Mouse (Mus musculus): ENCODE measurements around the gene 1700028K03Rik. TPM values are rescaled to one million over a fixed set of nuclear protein-coding genes. Genes with fewer than 3 reads are reported as not detected.
A peak's percentile ranks its signal among the peaks of the same experiment; 100 is the strongest.

1700028K03Rik gene
- polyA plus RNA-seq, 3 experiments from 2014 or later: 0.20 to 0.34 (median 0.32) TPM

DNA sequence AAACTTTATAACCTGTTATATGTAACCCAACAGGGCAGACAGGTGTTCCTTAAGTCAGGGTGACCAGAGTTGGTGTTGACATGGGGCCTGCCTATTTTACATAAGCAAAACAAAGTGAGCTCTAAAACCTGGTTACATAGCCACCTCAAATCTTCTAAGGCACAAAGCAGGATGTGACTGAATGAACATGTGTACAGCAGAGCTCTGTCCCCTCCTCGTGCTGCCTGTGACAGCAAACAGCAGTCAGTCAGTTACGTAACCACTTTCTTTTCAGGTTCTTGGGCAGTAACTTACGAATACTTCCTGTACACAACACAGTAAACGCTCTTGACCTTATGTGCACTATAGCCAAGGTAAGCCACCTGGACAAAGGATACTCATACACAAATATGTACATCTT, 11.4 kb downstream of the 1700028K03Rik start:
- peak; percentile 92 for ATAC-seq

DNA sequence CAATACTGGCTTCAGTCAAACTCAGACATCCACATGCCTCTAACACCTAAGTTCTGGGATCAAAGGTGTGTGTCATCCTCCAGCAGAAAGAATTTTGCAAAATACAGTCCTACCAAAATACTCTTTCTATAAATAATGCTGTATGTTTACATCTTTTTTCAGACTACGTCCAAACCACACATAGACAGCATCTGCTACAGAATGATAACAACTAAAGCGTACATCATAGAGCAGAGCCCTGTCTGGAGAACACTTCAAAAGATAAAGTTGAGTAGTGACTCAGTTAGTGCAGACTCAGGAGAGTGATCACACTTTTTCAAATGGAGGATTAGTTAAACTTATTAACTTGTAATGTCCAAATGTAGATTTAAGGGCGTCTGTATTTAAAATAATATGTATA, 13.4 kb downstream of the 1700028K03Rik start:
- ATAC-seq: no peak

DNA sequence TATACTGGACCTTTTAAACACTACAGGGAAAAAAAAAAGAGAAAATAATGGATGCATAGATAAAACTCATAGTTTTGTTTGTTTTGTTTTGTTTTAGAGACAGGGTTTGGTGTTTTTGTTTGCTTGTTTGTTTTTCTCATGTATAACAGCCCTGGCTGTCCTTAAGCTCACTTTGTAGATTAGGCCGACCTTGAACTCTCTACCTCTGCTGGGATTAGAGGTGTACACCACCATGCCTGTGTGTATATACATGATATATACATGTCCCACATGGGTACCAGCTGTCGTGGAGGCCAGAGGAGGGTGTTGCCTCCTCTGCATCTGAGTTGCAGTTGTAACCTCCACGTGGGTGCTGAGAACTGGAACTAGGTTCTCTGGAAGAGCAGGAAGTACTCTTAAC, 13.9 kb downstream of the 1700028K03Rik start:
- ATAC-seq: no peak

DNA sequence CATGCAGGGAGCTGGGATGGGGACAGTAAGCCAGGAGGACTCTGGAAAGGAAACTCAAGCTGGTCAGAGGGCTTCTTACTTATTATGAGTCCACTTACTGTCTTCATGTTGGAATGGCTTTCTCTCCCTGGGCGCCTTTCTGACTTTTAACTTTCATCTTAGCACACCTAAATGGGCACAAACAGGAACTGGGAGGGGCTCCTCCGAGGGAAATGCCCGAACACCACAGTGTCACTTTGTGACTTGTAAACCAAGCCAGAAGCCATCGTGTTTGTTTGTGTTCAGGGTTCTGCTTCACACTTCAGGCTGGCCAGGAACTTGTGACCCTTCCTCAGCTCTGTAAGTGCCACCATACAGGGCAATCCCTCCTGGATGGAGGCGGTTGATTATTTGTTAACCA, 19.8 kb downstream of the 1700028K03Rik start:
- peak; percentile 50 for ATAC-seq

- ATAC-seq: no peak
These were observed 22.5 kb downstream of the 1700028K03Rik start for GRCm38 (mm10) chr5:107556969-107557368.

- no peak for ATAC-seq
These were observed 34.6 kb downstream of the 1700028K03Rik start for GRCm38 (mm10) chr5:107569148-107569547.

GRCm38 (mm10) chr5:107597301-107598077, 63.0 kb downstream of the 1700028K03Rik start, which contains the start of the genes Rpap2 and Glmn:
Gene Rpap2 (plus strand): TSS chr5:107597373.
Gene Glmn (minus strand): TSS chr5:107597888.
- peak; percentile 83 for ATAC-seq

DNA sequence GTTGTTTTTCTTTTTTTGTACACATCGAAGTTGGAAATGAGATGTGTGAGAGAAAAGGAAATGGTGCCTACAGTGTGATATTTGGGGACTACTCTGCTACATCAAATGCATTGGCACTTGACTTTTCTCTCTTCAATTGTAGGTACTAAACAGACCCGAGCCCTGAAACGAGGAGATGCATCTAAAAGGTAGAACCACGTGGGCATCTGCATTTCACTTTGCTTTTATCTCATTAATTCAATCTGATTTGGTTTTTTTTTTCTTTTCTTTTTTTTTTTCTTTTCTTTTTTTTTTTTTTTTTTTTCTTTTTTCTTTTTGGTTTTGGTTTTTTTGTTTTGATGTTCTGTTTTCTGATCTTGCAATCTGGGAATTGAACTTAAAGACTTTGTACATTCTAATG, 63.9 kb downstream of the 1700028K03Rik start:
- peak; percentile 4 for ATAC-seq

Other genes starting within 250 kb of the 1700028K03Rik start
- gene Tgfbr3, start 245.1 kb upstream of the 1700028K03Rik start, polyA plus RNA-seq (2017; shearing (Covaris generic)): 10 to 100 TPM in 2 of 3 experiments, 1 to 10 TPM in 1; 2.1 to 17.2 (median 11.8) TPM
- gene Brdt, start 203.6 kb upstream of the 1700028K03Rik start, polyA plus RNA-seq (2017; shearing (Covaris generic)): under 1 TPM in 1 of 3 experiments, not detected in 2; 0.62 TPM
- gene Ephx4, start 132.0 kb upstream of the 1700028K03Rik start, polyA plus RNA-seq (2017; shearing (Covaris generic)): under 1 TPM in 2 of 3 experiments, not detected in 1; 0.78 to 0.87 TPM
- gene Lpcat2b, start 103.2 kb upstream of the 1700028K03Rik start, polyA plus RNA-seq (2017; shearing (Covaris generic)): not detected
- gene Btbd8, start 96.7 kb upstream of the 1700028K03Rik start, polyA plus RNA-seq (2017; shearing (Covaris generic)): 10 to 100 TPM in 1 of 3 experiments, 1 to 10 TPM in 2; 6.5 to 14.2 (median 7.2) TPM
- gene Gm42669, start 27.1 kb upstream of the 1700028K03Rik start, polyA plus RNA-seq (2017; shearing (Covaris generic)): 1 to 10 TPM in 2 of 3 experiments, under 1 TPM in 1; 0.63 to 1.5 (median 1.1) TPM
- 10 to 100 TPM; 36.2 to 42.6 (median 42.6) TPM for gene Rpap2, start 62.7 kb downstream of the 1700028K03Rik start, polyA plus RNA-seq (2017; shearing (Covaris generic))
- gene Glmn, start 63.2 kb downstream of the 1700028K03Rik start, polyA plus RNA-seq (2017; shearing (Covaris generic)): 10 to 100 TPM; 25.3 to 34.8 (median 29.2) TPM
- gene Gfi1, start 191.3 kb downstream of the 1700028K03Rik start, polyA plus RNA-seq (2017; shearing (Covaris generic)): 1 to 10 TPM; 2.0 to 7.4 (median 5.5) TPM